Mouse (Mus musculus): ENCODE measurements around the gene Plekha4. TPM values are rescaled to one million over a fixed set of nuclear protein-coding genes. Genes with fewer than 3 reads are reported as not detected.

Plekha4 gene
- polyA plus RNA-seq, 1 experiment from 2014 or later = 1.5 TPM

DNA sequence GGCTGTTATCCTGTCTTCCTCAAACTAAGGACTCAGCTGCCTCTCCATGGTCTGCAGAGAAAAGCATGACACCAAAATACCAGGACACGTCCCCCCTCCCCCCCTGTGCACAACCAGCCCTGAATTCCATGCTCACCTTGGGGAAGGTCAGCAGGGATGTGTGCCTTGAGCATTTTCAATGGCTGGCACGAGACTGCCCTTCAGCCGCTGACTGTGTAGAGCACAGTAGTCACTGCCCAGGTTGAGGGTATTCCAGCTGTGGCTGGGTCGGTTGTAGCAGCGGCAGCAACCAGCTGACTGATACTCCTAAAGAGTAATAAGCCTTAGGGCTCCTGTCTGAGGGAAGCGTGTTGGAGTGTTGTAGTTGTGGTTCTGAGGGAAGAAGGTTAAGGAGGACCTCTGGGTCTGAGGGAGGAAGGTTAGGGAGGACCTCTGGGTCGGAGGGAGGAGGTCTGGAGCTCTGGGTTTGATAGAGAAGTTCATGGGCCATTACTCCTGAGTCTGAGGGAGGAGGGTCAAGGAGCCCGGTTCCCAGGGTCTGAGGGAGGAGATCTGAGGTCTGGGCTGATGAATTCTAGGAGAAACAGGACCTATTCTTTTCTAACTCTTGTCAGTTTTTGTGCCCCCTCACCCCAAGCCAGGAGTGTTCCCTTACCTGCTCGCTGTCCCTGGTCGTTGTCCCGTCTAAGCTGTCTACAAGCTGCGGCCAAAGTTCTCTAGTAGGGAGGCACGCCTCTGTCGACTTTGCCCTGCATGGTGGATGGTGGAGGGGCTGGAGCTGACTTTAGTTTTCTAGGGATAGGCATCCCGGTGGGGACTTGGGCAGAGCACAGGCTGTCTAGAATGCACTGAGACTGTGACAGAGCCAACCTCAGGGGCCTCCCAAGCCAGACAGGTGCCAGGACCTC lies 48.6 kb downstream of the Plekha4 start:
- H3K36me3 ChIP-seq (ENCODE audit: control insufficient read depth, insufficient read depth, low read length) = peaks cover 18% of the 10 kb centered on the region
- ATAC-seq (replicated peaks; ENCODE audit: low FRiP score, low TSS enrichment, low read depth) (no peak; the same call in 1 of the 2 replicates), DNase-seq (ENCODE audit: low spot score) (no peak)
- no peak overlapping the region for H3K9ac ChIP-seq (ENCODE audit: low read length)
- 75% methylated on average over 15 of the region's 15 CpGs for WGBS
- H3K4me3 ChIP-seq (ENCODE audit: low read depth, low read length) = no peak overlapping the region
- peaks cover 19% of the 10 kb centered on the region for H3K4me1 ChIP-seq (replicated peaks; ENCODE audit: control insufficient read depth, insufficient read depth, low read length)
- H3K4me2 ChIP-seq (ENCODE audit: low read length) = 0 out of 2 replicates have a peak overlapping the region, but pooled peaks have one; percentile 11
- H3K27ac ChIP-seq (ENCODE audit: low read depth) = no peak overlapping the region
- H3K27me3 ChIP-seq (replicated peaks; ENCODE audit: control insufficient read depth, insufficient read depth, low read length) = no peaks in the 10 kb centered on the region
- H3K9me3 ChIP-seq (ENCODE audit: control insufficient read depth, low read length) = no peaks in the 10 kb centered on the region

DNA sequence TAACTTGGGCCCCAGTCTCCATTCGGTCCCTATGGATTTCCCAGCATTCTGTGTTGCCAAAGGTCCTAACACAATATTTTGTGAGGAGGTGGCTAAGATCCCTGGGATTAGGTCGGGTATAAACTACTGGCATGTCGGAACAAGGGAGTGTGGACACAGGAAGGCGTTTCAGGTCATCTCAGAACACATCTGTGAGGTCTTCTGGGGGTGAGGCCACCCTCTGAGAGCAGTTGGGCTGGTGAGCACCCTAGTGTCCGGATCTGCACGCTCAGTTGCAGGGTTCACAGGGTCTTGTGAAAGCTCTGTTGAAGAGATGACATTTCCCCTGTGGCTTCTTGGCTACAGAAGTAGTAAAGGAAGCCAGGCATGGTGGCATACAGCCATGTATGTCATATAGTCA lies 59.8 kb downstream of the Plekha4 start:
- Histone ChIP-seq H3K9ac (ENCODE audit: low read length) (no peak overlapping the region), H3K4me3 (ENCODE audit: low read depth, low read length) (no peak overlapping the region), H3K27me3 (replicated peaks; ENCODE audit: control insufficient read depth, insufficient read depth, low read length) (no peaks in the 10 kb centered on the region), H3K4me2 (ENCODE audit: low read length) (no peak overlapping the region), H3K9me3 (ENCODE audit: control insufficient read depth, low read length) (no peaks in the 10 kb centered on the region), H3K27ac (ENCODE audit: low read depth) (no peak overlapping the region), H3K4me1 (replicated peaks; ENCODE audit: control insufficient read depth, insufficient read depth, low read length) (no peaks in the 10 kb centered on the region), H3K36me3 (ENCODE audit: control insufficient read depth, insufficient read depth, low read length) (peaks cover 20% of the 10 kb centered on the region)
- WGBS = 91% methylated on average over 6 of the region's 6 CpGs
- ATAC-seq (replicated peaks; ENCODE audit: low FRiP score, low TSS enrichment, low read depth) (no peak), DNase-seq (ENCODE audit: low spot score) (no peak)

GRCm38 (mm10) chr7:45587631-45588592 lies 61.8 kb downstream of the Plekha4 start:
- Histone ChIP-seq H3K9me3 (ENCODE audit: control insufficient read depth, low read length) (no peaks in the 10 kb centered on the region), H3K27me3 (replicated peaks; ENCODE audit: control insufficient read depth, insufficient read depth, low read length) (no peaks in the 10 kb centered on the region), H3K36me3 (ENCODE audit: control insufficient read depth, insufficient read depth, low read length) (peaks cover 14% of the 10 kb centered on the region), H3K4me2 (ENCODE audit: low read length) (no peak overlapping the region), H3K4me1 (replicated peaks; ENCODE audit: control insufficient read depth, insufficient read depth, low read length) (no peaks in the 10 kb centered on the region), H3K27ac (ENCODE audit: low read depth) (no peak overlapping the region), H3K4me3 (ENCODE audit: low read depth, low read length) (no peak overlapping the region), H3K9ac (ENCODE audit: low read length) (no peak overlapping the region)
- ATAC-seq (replicated peaks; ENCODE audit: low FRiP score, low TSS enrichment, low read depth) (no peak), DNase-seq (ENCODE audit: low spot score) (no peak)
- WGBS = 92% methylated on average over 23 of the region's 23 CpGs

DNA sequence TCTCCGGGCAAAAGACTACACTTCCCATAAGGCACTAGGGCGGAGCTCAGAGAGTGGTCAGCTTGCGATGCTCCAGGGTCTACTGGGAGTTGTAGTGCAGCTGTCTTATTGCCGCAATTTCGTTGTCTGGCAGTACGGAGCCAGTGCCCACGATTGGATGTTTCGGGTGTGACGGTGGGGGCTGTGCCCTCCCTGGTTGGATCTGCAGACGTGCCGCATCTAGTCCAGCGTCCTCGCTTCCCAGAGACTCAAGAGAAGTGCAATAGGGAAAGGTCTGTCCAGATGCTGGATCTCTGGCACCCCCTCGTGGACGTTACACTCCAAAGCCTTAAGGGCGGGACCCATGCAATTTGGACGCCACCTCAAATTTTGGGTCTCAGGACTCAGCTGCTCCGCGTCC lies 63.0 kb downstream of the Plekha4 start:
- no peak overlapping the region for H3K9ac ChIP-seq (ENCODE audit: low read length)
- 2% methylated on average over 19 of the region's 19 CpGs for WGBS
- DNase-seq (ENCODE audit: low spot score) (peak; percentile 95), ATAC-seq (replicated peaks; ENCODE audit: low FRiP score, low TSS enrichment, low read depth) (peak; percentile 91)
- no peaks in the 10 kb centered on the region for H3K27me3 ChIP-seq (replicated peaks; ENCODE audit: control insufficient read depth, insufficient read depth, low read length)
- H3K4me3 ChIP-seq (ENCODE audit: low read depth, low read length) = peak overlapping the region; percentile 21; the same call in 1 of the 2 replicates
- peaks cover 14% of the 10 kb centered on the region for H3K36me3 ChIP-seq (ENCODE audit: control insufficient read depth, insufficient read depth, low read length)
- peak overlapping the region; percentile 40 for H3K4me2 ChIP-seq (ENCODE audit: low read length)
- H3K4me1 ChIP-seq (replicated peaks; ENCODE audit: control insufficient read depth, insufficient read depth, low read length) = no peaks in the 10 kb centered on the region
- no peak overlapping the region for H3K27ac ChIP-seq (ENCODE audit: low read depth)
- no peaks in the 10 kb centered on the region for H3K9me3 ChIP-seq (ENCODE audit: control insufficient read depth, low read length)

DNA sequence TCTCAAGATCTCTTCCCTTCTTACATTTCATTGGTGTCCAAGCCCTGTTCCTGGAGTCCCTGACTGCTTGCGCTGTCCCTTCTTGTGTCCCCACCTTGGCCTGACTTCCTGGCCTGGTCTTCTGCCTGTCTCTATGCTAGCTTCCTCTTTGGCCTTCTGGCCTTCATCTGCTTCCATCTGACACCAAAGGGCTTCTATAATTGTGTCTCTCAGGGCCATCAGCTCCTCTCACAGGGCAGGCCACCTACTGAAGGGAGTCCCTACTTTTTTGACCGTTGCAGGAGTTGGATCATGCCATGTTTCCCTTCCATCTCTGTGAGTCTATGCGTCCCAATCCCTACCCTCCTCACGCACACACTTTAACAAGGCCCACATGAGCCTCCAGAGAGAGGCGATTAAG lies 63.8 kb downstream of the Plekha4 start:
- Histone ChIP-seq H3K27ac (ENCODE audit: low read depth) (no peak overlapping the region), H3K4me1 (replicated peaks; ENCODE audit: control insufficient read depth, insufficient read depth, low read length) (no peaks in the 10 kb centered on the region), H3K9me3 (ENCODE audit: control insufficient read depth, low read length) (no peaks in the 10 kb centered on the region), H3K27me3 (replicated peaks; ENCODE audit: control insufficient read depth, insufficient read depth, low read length) (no peaks in the 10 kb centered on the region), H3K4me3 (ENCODE audit: low read depth, low read length) (no peak overlapping the region), H3K9ac (ENCODE audit: low read length) (no peak overlapping the region), H3K36me3 (ENCODE audit: control insufficient read depth, insufficient read depth, low read length) (peaks cover 12% of the 10 kb centered on the region), H3K4me2 (ENCODE audit: low read length) (no peak overlapping the region)
- WGBS = 94% methylated on average over 5 of the region's 5 CpGs
- no peak for ATAC-seq (replicated peaks; ENCODE audit: low FRiP score, low TSS enrichment, low read depth)
- no peak for DNase-seq (ENCODE audit: low spot score)

DNA sequence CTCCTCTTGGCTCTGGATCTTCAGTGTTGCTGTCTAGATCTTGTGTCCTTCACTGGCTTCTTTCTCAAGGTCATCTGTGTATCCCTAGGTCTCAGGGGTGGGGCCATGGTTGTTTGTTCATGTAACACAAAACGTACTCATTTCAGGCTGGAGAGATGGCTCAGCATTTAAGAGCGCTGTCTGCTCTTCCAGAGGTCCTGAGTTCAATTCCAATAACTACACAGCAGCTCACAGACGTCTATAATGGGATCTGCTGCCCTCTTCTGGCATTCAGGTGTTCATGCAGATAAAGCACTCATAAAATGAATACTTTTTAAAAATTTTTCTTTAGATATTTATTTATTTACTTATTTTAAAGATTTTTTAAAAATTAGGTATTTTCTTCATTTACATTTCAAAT lies 64.7 kb downstream of the Plekha4 start:
- no peak overlapping the region for H3K27ac ChIP-seq (ENCODE audit: low read depth)
- no peak overlapping the region for H3K4me2 ChIP-seq (ENCODE audit: low read length)
- DNase-seq (ENCODE audit: low spot score) = no peak
- ATAC-seq (replicated peaks; ENCODE audit: low FRiP score, low TSS enrichment, low read depth) = no peak
- WGBS = 66% methylated on average over 3 of the region's 3 CpGs
- H3K9ac ChIP-seq (ENCODE audit: low read length) = no peak overlapping the region
- H3K4me3 ChIP-seq (ENCODE audit: low read depth, low read length) = no peak overlapping the region
- peaks cover 2% of the 10 kb centered on the region for H3K36me3 ChIP-seq (ENCODE audit: control insufficient read depth, insufficient read depth, low read length)
- no peaks in the 10 kb centered on the region for H3K9me3 ChIP-seq (ENCODE audit: control insufficient read depth, low read length)
- no peaks in the 10 kb centered on the region for H3K4me1 ChIP-seq (replicated peaks; ENCODE audit: control insufficient read depth, insufficient read depth, low read length)
- no peaks in the 10 kb centered on the region for H3K27me3 ChIP-seq (replicated peaks; ENCODE audit: control insufficient read depth, insufficient read depth, low read length)

GRCm38 (mm10) chr7:45591880-45592279 lies 65.8 kb downstream of the Plekha4 start:
- H3K9ac ChIP-seq (ENCODE audit: low read length) = no peak overlapping the region
- no peaks in the 10 kb centered on the region; the same call in none of the 2 replicates for H3K36me3 ChIP-seq (ENCODE audit: control insufficient read depth, insufficient read depth, low read length)
- WGBS = 76% methylated on average over 7 of the region's 7 CpGs
- no peaks in the 10 kb centered on the region for H3K9me3 ChIP-seq (ENCODE audit: control insufficient read depth, low read length)
- H3K4me3 ChIP-seq (ENCODE audit: low read depth, low read length) = no peak overlapping the region
- H3K27ac ChIP-seq (ENCODE audit: low read depth) = no peak overlapping the region
- no peak for ATAC-seq (replicated peaks; ENCODE audit: low FRiP score, low TSS enrichment, low read depth)
- no peak overlapping the region for H3K4me2 ChIP-seq (ENCODE audit: low read length)
- DNase-seq (ENCODE audit: low spot score) = no peak
- H3K27me3 ChIP-seq (replicated peaks; ENCODE audit: control insufficient read depth, insufficient read depth, low read length) = no peaks in the 10 kb centered on the region
- no peaks in the 10 kb centered on the region for H3K4me1 ChIP-seq (replicated peaks; ENCODE audit: control insufficient read depth, insufficient read depth, low read length)

DNA sequence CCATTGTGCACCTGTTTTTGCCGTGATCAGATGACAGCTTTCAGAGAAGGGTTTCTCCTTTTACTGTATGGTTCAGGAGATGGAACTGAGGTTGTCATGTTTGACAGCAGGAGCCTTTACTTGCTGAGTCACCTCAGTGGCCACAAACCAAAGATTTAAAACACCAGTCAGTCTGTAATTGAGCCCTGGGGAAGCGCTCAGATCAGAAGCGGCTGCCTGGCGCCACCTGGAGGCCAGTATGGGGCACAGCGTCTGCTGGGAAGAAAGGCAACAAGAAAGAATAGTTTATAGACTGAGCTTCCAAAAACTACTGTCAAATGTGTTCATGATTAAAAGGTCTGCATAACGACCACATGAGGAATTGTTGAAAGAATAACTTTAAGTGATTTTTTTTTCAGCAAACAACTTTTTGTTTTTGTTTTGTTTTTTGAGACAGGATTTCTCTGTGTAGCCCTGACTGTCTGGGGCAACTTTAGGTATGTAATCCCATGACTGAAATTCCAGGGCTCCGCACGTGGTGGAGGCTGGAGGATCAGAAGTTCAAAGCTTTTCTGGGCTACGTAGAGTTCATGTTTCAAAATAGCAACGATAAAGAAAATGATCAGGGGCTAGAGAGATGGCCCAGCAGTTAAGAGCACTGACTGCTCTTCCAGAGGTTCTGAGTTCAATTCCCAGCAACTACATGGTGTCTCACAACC lies 67.1 kb downstream of the Plekha4 start:
- WGBS = 22% methylated on average over 10 of the region's 10 CpGs
- no peak overlapping the region for H3K4me3 ChIP-seq (ENCODE audit: low read depth, low read length)
- no peak overlapping the region for H3K9ac ChIP-seq (ENCODE audit: low read length)
- H3K36me3 ChIP-seq (ENCODE audit: control insufficient read depth, insufficient read depth, low read length) = no peaks in the 10 kb centered on the region
- H3K4me2 ChIP-seq (ENCODE audit: low read length) = no peak overlapping the region
- no peaks in the 10 kb centered on the region for H3K9me3 ChIP-seq (ENCODE audit: control insufficient read depth, low read length)
- H3K27ac ChIP-seq (ENCODE audit: low read depth) = no peak overlapping the region
- H3K27me3 ChIP-seq (replicated peaks; ENCODE audit: control insufficient read depth, insufficient read depth, low read length) = no peaks in the 10 kb centered on the region
- ATAC-seq (replicated peaks; ENCODE audit: low FRiP score, low TSS enrichment, low read depth) (no peak), DNase-seq (ENCODE audit: low spot score) (peak; percentile 84)
- H3K4me1 ChIP-seq (replicated peaks; ENCODE audit: control insufficient read depth, insufficient read depth, low read length) = no peaks in the 10 kb centered on the region
